Mouse (Mus musculus) heart, embryonic 14.5 days (tissue): ENCODE results near the gene Tulp1. TPM values are rescaled to one million over a fixed set of nuclear protein-coding genes. Genes with fewer than 3 reads are reported as not detected.

Experiments used
- ATAC-seq: fragments of 200-750 bp; cut with Nextera tagmentation; 2 replicates; pipeline ENCODE4 v1.8.0; 2017; ENCODE audit warnings: low read depth, moderate TSS enrichment; ENCODE audit not compliant: insufficient number of reproducible peaks, insufficient read depth, low FRiP score
- H3K27ac ChIP-seq, 2 experiments: fragments of 200-500 bp in 1 of 2; fragments of 300-500 bp in 1 of 2; sonication (generic) in 1 of 2; replicated peaks in 1 of 2; 2 replicates each; pipeline ENCODE4 v1.5.1; 2012 to 2014; ENCODE audit warnings: low read depth in 2 of 2, low read length in 2 of 2, control low read depth in 1 of 2, mild to moderate bottlenecking in 1 of 2, mixed read lengths in 1 of 2; ENCODE audit not compliant: control insufficient read depth in 1 of 2, insufficient read depth in 1 of 2
- H3K27me3 ChIP-seq: fragments of 300-500 bp; sonication (generic); 2 replicates; pipeline ENCODE4 v1.6.1; 2014; ENCODE audit warnings: mild to moderate bottlenecking, low read length, control low read depth; ENCODE audit not compliant: control insufficient read depth, insufficient read depth
- H3K36me3 ChIP-seq: fragments of 300-500 bp; sonication (generic); 2 replicates; pipeline ENCODE4 v1.6.1; 2014; ENCODE audit warnings: mild to moderate bottlenecking, control low read depth, low read length, mixed read lengths; ENCODE audit not compliant: control insufficient read depth, insufficient read depth
- H3K4me1 ChIP-seq, 2 experiments: fragments of 200-500 bp in 1 of 2; fragments of 300-500 bp in 1 of 2; sonication (generic) in 1 of 2; 2 replicates each; pipeline ENCODE4 v1.6.1; 2012 to 2014; ENCODE audit warnings: low read length in 2 of 2, control low read depth in 1 of 2, mixed read lengths in 1 of 2; ENCODE audit not compliant: control insufficient read depth in 2 of 2, insufficient read depth in 2 of 2
- H3K4me2 ChIP-seq: fragments of 300-500 bp; sonication (generic); 2 replicates; pipeline ENCODE4 v1.6.1; 2014; ENCODE audit warnings: mild to moderate bottlenecking, low read length
- H3K4me3 ChIP-seq, 2 experiments: fragments of 200-500 bp in 1 of 2; fragments of 300-500 bp in 1 of 2; sonication (generic) in 1 of 2; 2 replicates each; pipeline ENCODE4 v1.5.1; 2012 to 2014; ENCODE audit warnings: low read length in 2 of 2, mild to moderate bottlenecking in 2 of 2, control low read depth in 1 of 2, low read depth in 1 of 2, moderate library complexity in 1 of 2; ENCODE audit not compliant: control insufficient read depth in 1 of 2, insufficient read depth in 1 of 2
- H3K9ac ChIP-seq: fragments of 300-500 bp; sonication (generic); 2 replicates; pipeline ENCODE4 v1.6.1; 2014; ENCODE audit warnings: mild to moderate bottlenecking, low read length
- H3K9me3 ChIP-seq: fragments of 300-500 bp; sonication (generic); 2 replicates; pipeline ENCODE4 v1.6.1; 2016; ENCODE audit warnings: low read length, control low read depth; ENCODE audit not compliant: control insufficient read depth
- WGBS: fragments of 180-500 bp; shearing (Covaris S2); extraction: QIAGEN DNeasy Blood & Tissue Kit; methylation state at CpG from one replicate; pipeline ENCODE4 v1.1.7; 2014; 5-methylcytosine and 5-hydroxymethylcytosine counted together
- polyA plus RNA-seq: library from polyadenylated mRNA; unstranded; fragments of >200 nt; fragmentation: Nextera tagmentation; extraction: Ambion mirVana; gene quantifications from 2 replicates; pipeline ENCODE4 v1.2.1, GENCODE M21; 2014

Tulp1 gene
- polyA plus RNA-seq, 1 experiment from 2014 or later, result 3.3 TPM

GRCm38 (mm10) chr17:28312232-28313211 is 52.5 kb downstream of the Tulp1 start:
- Histone ChIP-seq H3K27ac (peak overlapping the region in 1 of 2 experiments; percentile 37; a peak in 1 of 4 replicates), H3K4me1 (peaks cover 7 to 22% of the 10 kb centered on the region in 2 experiments), H3K9ac (peak overlapping the region; percentile 50), H3K9me3 (no peaks in the 10 kb centered on the region), H3K4me3 (peak overlapping the region; percentile 41 to 86), H3K4me2 (peak overlapping the region; percentile 59), H3K27me3 (no peaks in the 10 kb centered on the region), H3K36me3 (peaks cover 19% of the 10 kb centered on the region)
- no peak for ATAC-seq
- WGBS, result 22% methylated on average over 17 of the region's 17 CpGs

GRCm38 (mm10) chr17:28311366-28312132 is 53.5 kb downstream of the Tulp1 start:
- WGBS, result 82% methylated on average over 5 of the region's 5 CpGs
- no peak for ATAC-seq

GRCm38 (mm10) chr17:28310831-28311230 is 54.2 kb downstream of the Tulp1 start:
- ATAC-seq, result no peak
- 74% methylated on average over 3 of the region's 3 CpGs for WGBS
- Histone ChIP-seq H3K9me3 (no peaks in the 10 kb centered on the region), H3K9ac (no peak overlapping the region), H3K4me1 (peaks cover 7 to 22% of the 10 kb centered on the region in 2 experiments), H3K27ac (no peak overlapping the region), H3K36me3 (peaks cover 2% of the 10 kb centered on the region), H3K4me2 (no peak overlapping the region), H3K27me3 (no peaks in the 10 kb centered on the region), H3K4me3 (no peak overlapping the region)

More at GRCm38 (mm10) chr17:28311366-28312132, 53.5 kb downstream of the Tulp1 start:
- H3K4me3 ChIP-seq, result no peak overlapping the region
- no peaks in the 10 kb centered on the region for H3K9me3 ChIP-seq
- peaks cover 9% of the 10 kb centered on the region for H3K36me3 ChIP-seq
- H3K9ac ChIP-seq, result no peak overlapping the region
- H3K4me1 ChIP-seq, result peaks cover 7 to 22% of the 10 kb centered on the region in 2 experiments
- H3K27ac ChIP-seq, result no peak overlapping the region
- H3K4me2 ChIP-seq, result no peak overlapping the region
- H3K27me3 ChIP-seq, result no peaks in the 10 kb centered on the region

- H3K4me2 ChIP-seq, result peak overlapping the region; percentile 56
- no peak for ATAC-seq
- H3K27ac ChIP-seq, result peak overlapping the region in 1 of 2 experiments; percentile 24; a peak in 1 of 4 replicates
- no peaks in the 10 kb centered on the region for H3K36me3 ChIP-seq
- WGBS, result 8% methylated on average over 18 of the region's 18 CpGs
- H3K9ac ChIP-seq, result peak overlapping the region; percentile 57; the same call in 1 of the 2 replicates
- H3K27me3 ChIP-seq, result no peaks in the 10 kb centered on the region
- H3K4me3 ChIP-seq, result no peak overlapping the region
- H3K4me1 ChIP-seq, result peaks cover 5 to 11% of the 10 kb centered on the region in 2 experiments
- no peaks in the 10 kb centered on the region for H3K9me3 ChIP-seq
These were observed 56.5 kb downstream of the Tulp1 start for GRCm38 (mm10) chr17:28308297-28309195.

GRCm38 (mm10) chr17:28305172-28305571 is 59.9 kb downstream of the Tulp1 start:
- Histone ChIP-seq H3K9ac (no peak overlapping the region), H3K27me3 (no peaks in the 10 kb centered on the region), H3K4me3 (no peak overlapping the region), H3K9me3 (no peaks in the 10 kb centered on the region), H3K27ac (no peak overlapping the region), H3K36me3 (no peaks in the 10 kb centered on the region), H3K4me1 (peaks cover 5% of the 10 kb centered on the region in 2 experiments), H3K4me2 (no peak overlapping the region)
- ATAC-seq, result no peak
- WGBS, result 51% methylated on average over 10 of the region's 10 CpGs
